Mouse (Mus musculus) kidney, adult 2 months (tissue): ENCODE measurements around the gene Mr1.

Experiments
- CTCF ChIP-seq: fragments of 200-500 bp; conservative IDR thresholded peaks from 2 replicates; pipeline ENCODE4 v1.5.1; 2011; ENCODE audit warnings: low read depth, mild to moderate bottlenecking, control low read depth, low read length, moderate library complexity, mixed read lengths; ENCODE audit not compliant: insufficient read depth, insufficient read length
- POLR2A ChIP-seq: fragments of 200-500 bp; IDR thresholded peaks from one replicate; pipeline ENCODE4 v1.6.1; 2011; ENCODE audit warnings: low read depth, low read length, control low read depth

GRCm38 (mm10) chr1:155097354-155097753 lies 49.3 kb downstream of the Mr1 start:
- no peak for TF ChIP-seq POLR2A
- no peak for TF ChIP-seq CTCF
